Mouse (Mus musculus): ENCODE data around the gene Pir.

Pir gene

GRCm38 (mm10) chrX:164338591-164338990, 69.4 kb downstream of the Pir start:
- no peak for DNase-seq (ENCODE audit: low read depth, low spot score)

- peak; percentile 13 for DNase-seq (ENCODE audit: low read depth, low spot score)
Measured at GRCm38 (mm10) chrX:164345359-164345938, 76.3 kb downstream of the Pir start.

- DNase-seq (ENCODE audit: low read depth, low spot score): no peak
Measured at GRCm38 (mm10) chrX:164348937-164349336, 79.8 kb downstream of the Pir start.

- DNase-seq (ENCODE audit: low read depth, low spot score): no peak
Measured at GRCm38 (mm10) chrX:164365153-164365865, 96.1 kb downstream of the Pir start.

GRCm38 (mm10) chrX:164370576-164370975, 101.4 kb downstream of the Pir start:
- no peak for DNase-seq (ENCODE audit: low read depth, low spot score)

GRCm38 (mm10) chrX:164373081-164373480, 103.9 kb downstream of the Pir start, which contains the start of gene Vegfd:
Gene Vegfd (plus strand): TSS chrX:164373378.
- DNase-seq (ENCODE audit: low read depth, low spot score): peak; percentile 69

- DNase-seq (ENCODE audit: low read depth, low spot score): no peak
Measured at GRCm38 (mm10) chrX:164374586-164374985, 105.4 kb downstream of the Pir start.

- DNase-seq (ENCODE audit: low read depth, low spot score): peak; percentile 33
Measured at GRCm38 (mm10) chrX:164379721-164380120, 110.5 kb downstream of the Pir start.

GRCm38 (mm10) chrX:164381618-164382408, 112.6 kb downstream of the Pir start:
- peak; percentile 64 for DNase-seq (ENCODE audit: low read depth, low spot score)

- DNase-seq (ENCODE audit: low read depth, low spot score): no peak
Measured at GRCm38 (mm10) chrX:164394091-164394490, 124.9 kb downstream of the Pir start.

- DNase-seq (ENCODE audit: low read depth, low spot score): peak; percentile 23
Measured at GRCm38 (mm10) chrX:164398456-164398855, 129.3 kb downstream of the Pir start.

GRCm38 (mm10) chrX:164405080-164405649, 136.0 kb downstream of the Pir start:
- no peak for DNase-seq (ENCODE audit: low read depth, low spot score)

- DNase-seq (ENCODE audit: low read depth, low spot score): no peak
Measured at GRCm38 (mm10) chrX:164406133-164407022, 137.2 kb downstream of the Pir start.

GRCm38 (mm10) chrX:164408301-164408927, 139.2 kb downstream of the Pir start:
- no peak for DNase-seq (ENCODE audit: low read depth, low spot score)

- no peak for DNase-seq (ENCODE audit: low read depth, low spot score)
Measured at GRCm38 (mm10) chrX:164410562-164410961, 141.4 kb downstream of the Pir start.

GRCm38 (mm10) chrX:164416803-164417202, 147.6 kb downstream of the Pir start:
- DNase-seq (ENCODE audit: low read depth, low spot score): no peak

GRCm38 (mm10) chrX:164418008-164418407, 148.8 kb downstream of the Pir start:
- no peak for DNase-seq (ENCODE audit: low read depth, low spot score)

GRCm38 (mm10) chrX:164419471-164419939, 150.3 kb downstream of the Pir start, which contains the start of gene Piga:
Gene Piga (plus strand): TSS chrX:164419787.
- peak; percentile 96 for DNase-seq (ENCODE audit: low read depth, low spot score)

GRCm38 (mm10) chrX:164419955-164420354, 150.8 kb downstream of the Pir start:
- DNase-seq (ENCODE audit: low read depth, low spot score): no peak

GRCm38 (mm10) chrX:164420518-164420917, 151.3 kb downstream of the Pir start:
- no peak for DNase-seq (ENCODE audit: low read depth, low spot score)
